Mouse (Mus musculus) hematopoietic stem cell, adult 5-6 weeks (primary cell): Measurements from ENCODE around the gene Tssk6. TPM values are rescaled to one million over a fixed set of nuclear protein-coding genes. Genes with fewer than 3 reads are reported as not detected.
A peak's percentile ranks its signal among the peaks of the same experiment; 100 is the strongest.

Experiments used
- ATAC-seq, 2 experiments: fragments of 125-278 bp in 1 of 2; replicated peaks in 1 of 2; 2 replicates each; pipeline ENCODE4 v1.8.0; 2016 to 2017; ENCODE audit warnings: inconsistent platforms in 2 of 2, mild to moderate bottlenecking in 2 of 2, moderate number of reproducible peaks in 2 of 2, low read depth in 1 of 2, moderate TSS enrichment in 1 of 2; ENCODE audit not compliant: low FRiP score in 2 of 2, poor library complexity in 2 of 2, severe bottlenecking in 2 of 2, insufficient read depth in 1 of 2, low TSS enrichment in 1 of 2
- total RNA-seq: library from RNA; stranded (forward); fragments of 172-1452, 232-1000 nt; gene quantifications from 2 replicates; pipeline ENCODE4 v1.2.3, GENCODE M21; 2017

The Tssk6 gene
- total RNA-seq, 1 experiment from 2014 or later: 2.2 TPM

- no peak for ATAC-seq
These were observed 20.6 kb upstream of the Tssk6 start for GRCm38 (mm10) chr8:69881261-69881865.

GRCm38 (mm10) chr8:69882021-69882756 lies 19.8 kb upstream of the Tssk6 start:
- ATAC-seq: no peak

- no peak for ATAC-seq
These were observed 19.0 kb upstream of the Tssk6 start for GRCm38 (mm10) chr8:69882833-69883600.

GRCm38 (mm10) chr8:69884141-69884540 lies 17.8 kb upstream of the Tssk6 start:
- no peak for ATAC-seq

GRCm38 (mm10) chr8:69887289-69888243 lies 14.4 kb upstream of the Tssk6 start, which contains the start of gene Cilp2:
TSS of gene Cilp2 (minus strand) at chr8:69887687.
- peak in 1 of 2 experiments; percentile 22; a peak in 1 of 4 replicates for ATAC-seq

GRCm38 (mm10) chr8:69888244-69888866 lies 13.6 kb upstream of the Tssk6 start:
- 0 out of 4 replicates have a peak, but pooled peaks of 1 of the 2 experiments have one; percentile 8 for ATAC-seq

- ATAC-seq: no peak
These were observed 13.1 kb upstream of the Tssk6 start for GRCm38 (mm10) chr8:69888902-69889301.

- ATAC-seq: peak in 1 of 2 experiments; percentile 27; a peak in 1 of 4 replicates
These were observed 11.2 kb upstream of the Tssk6 start for GRCm38 (mm10) chr8:69890813-69891241.

- 0 out of 4 replicates have a peak, but pooled peaks of 1 of the 2 experiments have one; percentile 30 for ATAC-seq
These were observed 8.1 kb upstream of the Tssk6 start for GRCm38 (mm10) chr8:69893863-69894262.

GRCm38 (mm10) chr8:69894836-69895332 lies 7.1 kb upstream of the Tssk6 start:
- no peak for ATAC-seq

- ATAC-seq: no peak
These were observed 6.1 kb upstream of the Tssk6 start for GRCm38 (mm10) chr8:69895772-69896451.

- no peak for ATAC-seq
These were observed 4.1 kb upstream of the Tssk6 start for GRCm38 (mm10) chr8:69897857-69898256.

GRCm38 (mm10) chr8:69899876-69900275 lies 2.1 kb upstream of the Tssk6 start:
- ATAC-seq: no peak

- no peak for ATAC-seq
These were observed 1.0 kb upstream of the Tssk6 start for GRCm38 (mm10) chr8:69900895-69901451.

- peak; percentile 76 to 81 for ATAC-seq
These were observed 361 bp upstream of the Tssk6 start for GRCm38 (mm10) chr8:69901484-69902162.
